Mouse (Mus musculus) myocyte (in vitro differentiated cells): ENCODE measurements at regions not wholly inside any gene's neighbourhood (a gene's known extent, or its start where the extent isn't known, plus 50 kb on each side); places are given as distances from the start of the nearest gene placed in this dataset.

ENCODE experiments used
- H3K27me3 ChIP-seq: one replicate; pipeline ENCODE4 v1.6.1; 2011; ENCODE audit not compliant: control insufficient read depth, insufficient read depth, insufficient read length
- H3K36me3 ChIP-seq: one replicate; pipeline ENCODE4 v1.6.1; 2011; ENCODE audit not compliant: control insufficient read depth, insufficient read depth
- H3K4me2 ChIP-seq: one replicate; pipeline ENCODE4 v1.6.1; 2011; ENCODE audit warnings: low read depth, control low read depth
- H3K4me3 ChIP-seq: one replicate; pipeline ENCODE4 v1.5.1; 2011; ENCODE audit warnings: mild to moderate bottlenecking, control low read depth, moderate library complexity
- H3K79me2 ChIP-seq: one replicate; pipeline ENCODE4 v1.6.1; 2011; ENCODE audit not compliant: control insufficient read depth, insufficient read depth
- H3ac ChIP-seq: one replicate; pipeline ENCODE4 v1.6.1; 2011; ENCODE audit not compliant: control insufficient read depth, insufficient read length
- CEBPB ChIP-seq: IDR thresholded peaks from 2 replicates; pipeline ENCODE4 v1.6.1; 2011; ENCODE audit warnings: mild to moderate bottlenecking, moderate library complexity; ENCODE audit not compliant: poor library complexity, insufficient read depth, severe bottlenecking
- E2F4 ChIP-seq: IDR thresholded peaks from one replicate; pipeline ENCODE4 v1.6.1; 2011; ENCODE audit warnings: mild to moderate bottlenecking, control low read depth, moderate library complexity; ENCODE audit not compliant: insufficient read depth
- MAX ChIP-seq: IDR thresholded peaks from one replicate; pipeline ENCODE4 v1.6.1; 2011; ENCODE audit warnings: low read depth, mild to moderate bottlenecking, control low read depth
- MYOD1 ChIP-seq, 3 experiments: IDR thresholded peaks; one replicate each; pipeline ENCODE4 v1.6.1; 2011; ENCODE audit warnings: control low read depth in 2 of 3, low read depth in 2 of 3, mild to moderate bottlenecking in 2 of 3, moderate library complexity in 1 of 3; ENCODE audit not compliant: insufficient read length in 2 of 3, control insufficient read depth in 1 of 3
- MYOG ChIP-seq, 3 experiments: IDR thresholded peaks; one replicate each; pipeline ENCODE4 v1.6.1; 2011; ENCODE audit warnings: control low read depth in 2 of 3, low read depth in 2 of 3, mild to moderate bottlenecking in 2 of 3; ENCODE audit not compliant: insufficient read length in 2 of 3, control insufficient read depth in 1 of 3, insufficient read depth in 1 of 3
- POLR2A ChIP-seq: IDR thresholded peaks from one replicate; pipeline ENCODE4 v1.6.1; 2011; ENCODE audit warnings: low read depth, mild to moderate bottlenecking, control low read depth, moderate library complexity; ENCODE audit not compliant: insufficient read length
- POLR2AphosphoS2 ChIP-seq: IDR thresholded peaks from one replicate; pipeline ENCODE4 v1.6.1; 2011; ENCODE audit warnings: low read depth, control low read depth; ENCODE audit not compliant: insufficient read length
- REST ChIP-seq: IDR thresholded peaks from one replicate; pipeline ENCODE4 v1.6.1; 2011; ENCODE audit warnings: mild to moderate bottlenecking, control low read depth, moderate library complexity; ENCODE audit not compliant: insufficient read depth, insufficient read length
- SRF ChIP-seq: IDR thresholded peaks from one replicate; pipeline ENCODE4 v1.6.1; 2011; ENCODE audit warnings: low read depth; ENCODE audit not compliant: control insufficient read depth, insufficient read length
- TCF12 ChIP-seq: IDR thresholded peaks from one replicate; pipeline ENCODE4 v1.6.1; 2011; ENCODE audit warnings: mild to moderate bottlenecking, control low read depth; ENCODE audit not compliant: poor library complexity, insufficient read depth, severe bottlenecking
- TCF3 ChIP-seq: IDR thresholded peaks from one replicate; pipeline ENCODE4 v1.6.1; 2011; ENCODE audit warnings: low read depth, control low read depth; ENCODE audit not compliant: insufficient read length
- USF1 ChIP-seq: IDR thresholded peaks from one replicate; pipeline ENCODE4 v1.6.1; 2011; ENCODE audit warnings: low read depth, mild to moderate bottlenecking, control low read depth, moderate library complexity

- H3K27me3 ChIP-seq: no peaks in the 10 kb centered on the region
- no peak overlapping the region for H3K4me3 ChIP-seq
- TF ChIP-seq MYOG (IDR thresholded peaks at IDR 0.05; ENCODE audit: control insufficient read depth in 1 of 3, insufficient read depth in 1 of 3, insufficient read length in 2 of 3, low read depth in 2 of 3) (no peak), SRF (no peak), MAX (no peak), USF1 (no peak), MYOD1 (IDR thresholded peaks at IDR 0.05; ENCODE audit: control insufficient read depth in 1 of 3, insufficient read length in 2 of 3, low read depth in 2 of 3) (no peak), TCF3 (no peak), POLR2AphosphoS2 (no peak), TCF12 (no peak), POLR2A (no peak), CEBPB (no peak), E2F4 (no peak), REST (no peak)
- no peaks in the 10 kb centered on the region for H3K36me3 ChIP-seq
- H3ac ChIP-seq: no peak overlapping the region
- H3K4me2 ChIP-seq: no peak overlapping the region
- H3K79me2 ChIP-seq: no peaks in the 10 kb centered on the region
These were observed 232.4 kb downstream of the Vps13c start for GRCm38 (mm10) chr9:68072624-68073023.

GRCm38 (mm10) chr9:68077329-68077728, 237.1 kb downstream of the Vps13c start:
- no peaks in the 10 kb centered on the region for H3K79me2 ChIP-seq
- no peak overlapping the region for H3K4me3 ChIP-seq
- H3ac ChIP-seq: no peak overlapping the region
- H3K4me2 ChIP-seq: no peak overlapping the region
- TF ChIP-seq REST (no peak), CEBPB (no peak), MYOD1 (IDR thresholded peaks at IDR 0.05; ENCODE audit: control insufficient read depth in 1 of 3, insufficient read length in 2 of 3, low read depth in 2 of 3) (no peak), POLR2A (no peak), MAX (no peak), E2F4 (no peak), POLR2AphosphoS2 (no peak), USF1 (no peak), SRF (no peak), TCF3 (no peak)
- no peaks in the 10 kb centered on the region for H3K36me3 ChIP-seq
- no peaks in the 10 kb centered on the region for H3K27me3 ChIP-seq

- Histone ChIP-seq H3K4me2 (no peak overlapping the region), H3K27me3 (no peaks in the 10 kb centered on the region), H3ac (no peak overlapping the region), H3K79me2 (no peaks in the 10 kb centered on the region), H3K4me3 (no peak overlapping the region), H3K36me3 (no peaks in the 10 kb centered on the region)
- TF ChIP-seq MYOD1 (IDR thresholded peaks at IDR 0.05; ENCODE audit: control insufficient read depth in 1 of 3, insufficient read length in 2 of 3, low read depth in 2 of 3) (no peak), SRF (no peak), MAX (no peak), CEBPB (no peak), TCF3 (no peak), POLR2A (no peak), POLR2AphosphoS2 (no peak), USF1 (no peak), E2F4 (no peak), MYOG (IDR thresholded peaks at IDR 0.05; ENCODE audit: control insufficient read depth in 1 of 3, insufficient read depth in 1 of 3, insufficient read length in 2 of 3, low read depth in 2 of 3) (no peak)
These were observed 243.1 kb downstream of the Vps13c start for GRCm38 (mm10) chr9:68083341-68083740.

- TF ChIP-seq POLR2AphosphoS2: no peak
- no peak for TF ChIP-seq E2F4
- no peak for TF ChIP-seq CEBPB
- no peak for TF ChIP-seq MYOD1 (IDR thresholded peaks at IDR 0.05; ENCODE audit: control insufficient read depth in 1 of 3, insufficient read length in 2 of 3, low read depth in 2 of 3)
- TF ChIP-seq TCF3: no peak
- TF ChIP-seq MYOG (IDR thresholded peaks at IDR 0.05; ENCODE audit: control insufficient read depth in 1 of 3, insufficient read depth in 1 of 3, insufficient read length in 2 of 3, low read depth in 2 of 3): no peak
- TF ChIP-seq SRF: no peak
- TF ChIP-seq USF1: no peak
- no peak for TF ChIP-seq MAX
- no peak for TF ChIP-seq REST
- TF ChIP-seq TCF12: no peak
- TF ChIP-seq POLR2A: no peak
- Histone ChIP-seq H3K79me2 (no peaks in the 10 kb centered on the region), H3K27me3 (no peaks in the 10 kb centered on the region), H3ac (no peak overlapping the region), H3K4me3 (no peak overlapping the region), H3K36me3 (no peaks in the 10 kb centered on the region), H3K4me2 (no peak overlapping the region)
These were observed 244.8 kb downstream of the Vps13c start for GRCm38 (mm10) chr9:68084966-68085365.

GRCm38 (mm10) chr9:68094561-68094960, 254.4 kb downstream of the Vps13c start:
- no peak overlapping the region for H3ac ChIP-seq
- no peaks in the 10 kb centered on the region for H3K27me3 ChIP-seq
- no peak overlapping the region for H3K4me2 ChIP-seq
- TF ChIP-seq POLR2A (no peak), MYOD1 (IDR thresholded peaks at IDR 0.05; ENCODE audit: control insufficient read depth in 1 of 3, insufficient read length in 2 of 3, low read depth in 2 of 3) (no peak), TCF12 (no peak), MAX (no peak), CEBPB (no peak), MYOG (IDR thresholded peaks at IDR 0.05; ENCODE audit: control insufficient read depth in 1 of 3, insufficient read depth in 1 of 3, insufficient read length in 2 of 3, low read depth in 2 of 3) (no peak), E2F4 (no peak), REST (no peak), POLR2AphosphoS2 (no peak), SRF (no peak), USF1 (no peak), TCF3 (no peak)
- no peaks in the 10 kb centered on the region for H3K36me3 ChIP-seq
- H3K79me2 ChIP-seq: no peaks in the 10 kb centered on the region
- H3K4me3 ChIP-seq: no peak overlapping the region
